Mouse (Mus musculus) c-Kit-positive CD71-positive TER-119-positive erythroid progenitor cells, embryonic 14.5 days (primary cell): ENCODE results near the gene Osbpl10.

Source experiments
- DNase-seq: peaks from one replicate; pipeline ENCODE4 v3.0.0-alpha.2; 2013; ENCODE audit warnings: low spot score

Osbpl10 gene

GRCm38 (mm10) chr9:115034271-115034670 lies 55.9 kb downstream of the Osbpl10 start:
- DNase-seq: no peak

GRCm38 (mm10) chr9:115034788-115035187 lies 56.4 kb downstream of the Osbpl10 start:
- no peak for DNase-seq

- DNase-seq: no peak
Measured at GRCm38 (mm10) chr9:115038215-115038614, 59.8 kb downstream of the Osbpl10 start.

- no peak for DNase-seq
Measured at GRCm38 (mm10) chr9:115038686-115039085, 60.3 kb downstream of the Osbpl10 start.

GRCm38 (mm10) chr9:115039245-115039644 lies 60.9 kb downstream of the Osbpl10 start:
- DNase-seq: no peak

- no peak for DNase-seq
Measured at GRCm38 (mm10) chr9:115042571-115042970, 64.2 kb downstream of the Osbpl10 start.

GRCm38 (mm10) chr9:115042971-115043706 lies 64.8 kb downstream of the Osbpl10 start:
- no peak for DNase-seq

GRCm38 (mm10) chr9:115043881-115044770 lies 65.8 kb downstream of the Osbpl10 start:
- no peak for DNase-seq

GRCm38 (mm10) chr9:115045087-115045800 lies 66.9 kb downstream of the Osbpl10 start:
- DNase-seq: no peak

- DNase-seq: no peak
Measured at GRCm38 (mm10) chr9:115046701-115047100, 68.3 kb downstream of the Osbpl10 start.

- no peak for DNase-seq
Measured at GRCm38 (mm10) chr9:115048340-115048739, 70.0 kb downstream of the Osbpl10 start.

GRCm38 (mm10) chr9:115048861-115049260 lies 70.5 kb downstream of the Osbpl10 start:
- no peak for DNase-seq

GRCm38 (mm10) chr9:115049981-115050720 lies 71.8 kb downstream of the Osbpl10 start:
- DNase-seq: no peak

- DNase-seq: no peak
Measured at GRCm38 (mm10) chr9:115051976-115052375, 73.6 kb downstream of the Osbpl10 start.

GRCm38 (mm10) chr9:115053779-115054178 lies 75.4 kb downstream of the Osbpl10 start:
- no peak for DNase-seq

- DNase-seq: no peak
Measured at GRCm38 (mm10) chr9:115055041-115055830, 76.9 kb downstream of the Osbpl10 start.

- DNase-seq: no peak
Measured at GRCm38 (mm10) chr9:115058806-115059205, 80.4 kb downstream of the Osbpl10 start.

GRCm38 (mm10) chr9:115064834-115065233 lies 86.5 kb downstream of the Osbpl10 start:
- DNase-seq: no peak

- DNase-seq: no peak
Measured at GRCm38 (mm10) chr9:115067071-115067470, 88.7 kb downstream of the Osbpl10 start.

- no peak for DNase-seq
Measured at GRCm38 (mm10) chr9:115075191-115075590, 96.8 kb downstream of the Osbpl10 start.
